Mouse (Mus musculus): ENCODE results near the gene Smyd5.
"Not testable (repeated sequence)": the region's sequence is repeated elsewhere in the genome, so short reads cannot be mapped to it uniquely, and the experiment has no call there.

Gene Smyd5

GRCm38 (mm10) chr6:85445286-85445685, 13.5 kb downstream of the Smyd5 start:
- DNase-seq (ENCODE audit: low read depth in 1 of 2, low spot score in 2 of 2): no peak

- DNase-seq (ENCODE audit: low read depth in 1 of 2, low spot score in 2 of 2): no peak
Measured at GRCm38 (mm10) chr6:85447351-85447750, 15.6 kb downstream of the Smyd5 start.

- not testable (repeated sequence) for DNase-seq (ENCODE audit: low read depth in 1 of 2, low spot score in 2 of 2)
Measured at GRCm38 (mm10) chr6:85450140-85450539, 18.4 kb downstream of the Smyd5 start.

GRCm38 (mm10) chr6:85450697-85451663, 19.2 kb downstream of the Smyd5 start, which contains the start of gene Cct7:
Gene Cct7, plus strand, starts transcription at chr6:85451514.
- peak; percentile 93 for DNase-seq (ENCODE audit: low read depth in 1 of 2, low spot score in 2 of 2)

GRCm38 (mm10) chr6:85451664-85452410, 20.0 kb downstream of the Smyd5 start, which contains the start of gene Pradc1:
Gene Pradc1, minus strand, starts transcription at chr6:85451970.
- DNase-seq (ENCODE audit: low read depth in 1 of 2, low spot score in 2 of 2): peak; percentile 88 to 89

- DNase-seq (ENCODE audit: low read depth in 1 of 2, low spot score in 2 of 2): no peak
Measured at GRCm38 (mm10) chr6:85452411-85452665, 20.5 kb downstream of the Smyd5 start.

GRCm38 (mm10) chr6:85452816-85453215, 21.0 kb downstream of the Smyd5 start:
- no peak for DNase-seq (ENCODE audit: low read depth in 1 of 2, low spot score in 2 of 2)

GRCm38 (mm10) chr6:85459621-85460020, 27.8 kb downstream of the Smyd5 start:
- no peak for DNase-seq (ENCODE audit: low read depth in 1 of 2, low spot score in 2 of 2)

- no peak for DNase-seq (ENCODE audit: low read depth in 1 of 2, low spot score in 2 of 2)
Measured at GRCm38 (mm10) chr6:85465381-85465780, 33.6 kb downstream of the Smyd5 start.

- DNase-seq (ENCODE audit: low read depth in 1 of 2, low spot score in 2 of 2): no peak
Measured at GRCm38 (mm10) chr6:85469660-85470430, 38.1 kb downstream of the Smyd5 start.

GRCm38 (mm10) chr6:85471962-85472361, 40.2 kb downstream of the Smyd5 start:
- DNase-seq (ENCODE audit: low read depth in 1 of 2, low spot score in 2 of 2): no peak

- DNase-seq (ENCODE audit: low read depth in 1 of 2, low spot score in 2 of 2): no peak
Measured at GRCm38 (mm10) chr6:85472542-85472941, 40.8 kb downstream of the Smyd5 start.

GRCm38 (mm10) chr6:85475581-85475980, 43.8 kb downstream of the Smyd5 start:
- no peak for DNase-seq (ENCODE audit: low read depth in 1 of 2, low spot score in 2 of 2)

- DNase-seq (ENCODE audit: low read depth in 1 of 2, low spot score in 2 of 2): no peak
Measured at GRCm38 (mm10) chr6:85477366-85477917, 45.7 kb downstream of the Smyd5 start.

- DNase-seq (ENCODE audit: low read depth in 1 of 2, low spot score in 2 of 2): no peak
Measured at GRCm38 (mm10) chr6:85478416-85478815, 46.6 kb downstream of the Smyd5 start.

- no peak for DNase-seq (ENCODE audit: low read depth in 1 of 2, low spot score in 2 of 2)
Measured at GRCm38 (mm10) chr6:85479979-85480378, 48.2 kb downstream of the Smyd5 start.

GRCm38 (mm10) chr6:85480685-85481084, 48.9 kb downstream of the Smyd5 start:
- no peak for DNase-seq (ENCODE audit: low read depth in 1 of 2, low spot score in 2 of 2)

GRCm38 (mm10) chr6:85483843-85484721, 52.3 kb downstream of the Smyd5 start:
- no peak for DNase-seq (ENCODE audit: low read depth in 1 of 2, low spot score in 2 of 2)

- no peak for DNase-seq (ENCODE audit: low read depth in 1 of 2, low spot score in 2 of 2)
Measured at GRCm38 (mm10) chr6:85485738-85486137, 53.9 kb downstream of the Smyd5 start.

- DNase-seq (ENCODE audit: low read depth in 1 of 2, low spot score in 2 of 2): no peak
Measured at GRCm38 (mm10) chr6:85488510-85488909, 56.7 kb downstream of the Smyd5 start.

All from monocyte, adult 2 months (primary cell).